Mouse (Mus musculus): Measurements from ENCODE around the gene Cplx2. TPM values are rescaled to one million over a fixed set of nuclear protein-coding genes. Genes with fewer than 3 reads are reported as not detected.

Cplx2 gene
- polyA plus RNA-seq, 1 experiment: 1.9 TPM

DNA sequence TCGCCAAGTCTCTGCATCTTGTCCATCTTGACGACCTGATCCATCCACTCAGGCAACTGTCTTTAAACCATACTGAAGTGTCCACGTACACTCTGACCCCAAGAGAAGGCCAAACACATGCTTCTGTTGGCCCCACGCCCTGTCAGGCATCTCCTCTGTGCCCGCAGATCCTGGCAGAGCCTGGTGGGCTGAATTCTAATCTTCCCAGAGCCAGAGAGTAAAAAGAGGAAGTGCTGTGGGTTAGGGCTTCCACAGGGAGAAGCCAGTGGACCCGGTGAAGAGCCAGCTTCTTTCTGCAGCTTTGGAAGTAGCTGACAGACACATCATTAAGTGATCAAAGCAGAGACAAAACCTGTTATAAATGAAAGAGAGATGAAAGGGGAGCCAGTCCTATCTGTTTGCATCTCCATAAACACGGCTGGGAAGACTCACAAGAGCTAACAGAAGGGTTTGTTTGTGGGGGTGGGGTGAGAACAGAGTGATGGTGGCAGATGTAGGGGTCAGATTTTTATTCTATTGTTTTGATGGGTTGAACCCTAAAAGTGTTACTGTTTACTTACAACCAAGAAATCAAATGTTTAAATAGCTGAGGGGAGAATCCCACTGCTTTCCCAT lies 29.5 kb downstream of the Cplx2 start:
- no peak overlapping the region for H3K27ac ChIP-seq (ENCODE audit: control insufficient read depth, insufficient read depth, low read length)
- H3K4me3 ChIP-seq (ENCODE audit: control insufficient read depth, insufficient read depth, low read length): no peak overlapping the region
- no peaks in the 10 kb centered on the region for H3K4me1 ChIP-seq (replicated peaks; ENCODE audit: control insufficient read depth, insufficient read depth, low read length)
- no peaks in the 10 kb centered on the region for H3K36me3 ChIP-seq (ENCODE audit: control insufficient read depth, insufficient read depth, low read length)
- WGBS: 43% methylated on average over 7 of the region's 7 CpGs
- H3K27me3 ChIP-seq (ENCODE audit: control insufficient read depth, insufficient read depth, low read length): no peaks in the 10 kb centered on the region
- TF ChIP-seq CTCF (IDR thresholded peaks at IDR 0.05; ENCODE audit: borderline replicate concordance, control insufficient read depth, extremely low read depth, insufficient read depth, low read length, poor library complexity): no peak
- TF ChIP-seq POLR2A (IDR thresholded peaks at IDR 0.05; ENCODE audit: control insufficient read depth, extremely low read depth, insufficient read depth, low read length, poor library complexity): no peak
- DNase-seq: no peak

DNA sequence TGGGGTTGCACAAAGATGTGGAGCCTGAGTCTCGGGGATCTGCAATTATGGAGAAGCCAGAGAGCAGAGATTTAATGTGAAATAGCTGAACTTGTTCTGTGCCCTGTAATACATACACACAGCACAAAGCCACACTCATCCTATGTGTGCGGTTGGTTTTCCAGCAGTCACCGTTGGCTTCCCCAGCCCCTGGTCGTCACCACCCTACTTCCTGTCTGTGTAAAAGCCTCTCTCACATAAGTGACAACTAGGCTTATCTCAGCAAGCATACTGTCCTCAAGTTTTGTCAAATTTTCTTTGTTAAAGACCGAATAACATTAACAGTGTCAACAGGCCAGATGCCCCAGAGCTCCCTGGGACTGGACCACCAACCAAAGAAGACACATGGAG lies 30.0 kb downstream of the Cplx2 start:
- Histone ChIP-seq H3K4me1 (replicated peaks; ENCODE audit: control insufficient read depth, insufficient read depth, low read length) (no peaks in the 10 kb centered on the region), H3K36me3 (ENCODE audit: control insufficient read depth, insufficient read depth, low read length) (no peaks in the 10 kb centered on the region), H3K27ac (ENCODE audit: control insufficient read depth, insufficient read depth, low read length) (no peak overlapping the region), H3K27me3 (ENCODE audit: control insufficient read depth, insufficient read depth, low read length) (no peaks in the 10 kb centered on the region), H3K4me3 (ENCODE audit: control insufficient read depth, insufficient read depth, low read length) (no peak overlapping the region)
- no peak for DNase-seq
- TF ChIP-seq POLR2A (IDR thresholded peaks at IDR 0.05; ENCODE audit: control insufficient read depth, extremely low read depth, insufficient read depth, low read length, poor library complexity): no peak
- TF ChIP-seq CTCF (IDR thresholded peaks at IDR 0.05; ENCODE audit: borderline replicate concordance, control insufficient read depth, extremely low read depth, insufficient read depth, low read length, poor library complexity): no peak
- WGBS: 28% methylated on average over 5 of the region's 5 CpGs

DNA sequence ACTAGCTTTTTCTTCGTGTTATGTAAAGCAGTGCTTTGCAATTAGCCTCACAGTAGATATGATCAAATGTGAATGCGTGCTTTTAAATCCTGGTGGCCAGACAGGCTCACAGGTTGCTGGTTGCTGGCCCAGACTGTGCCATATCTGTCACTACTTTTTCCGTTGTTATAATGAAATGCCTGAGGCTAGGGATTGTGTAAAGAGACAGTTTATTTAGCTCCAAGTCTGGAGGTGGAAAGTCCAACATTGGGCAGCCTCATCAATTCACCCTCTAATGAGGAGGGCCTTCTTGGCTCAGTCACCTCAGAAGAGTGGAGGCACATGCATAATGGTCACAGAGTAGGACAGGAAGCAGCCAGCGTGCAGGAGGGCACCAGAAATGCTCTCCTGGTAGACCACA lies 31.2 kb downstream of the Cplx2 start:
- no peak for DNase-seq
- H3K4me3 ChIP-seq (ENCODE audit: control insufficient read depth, insufficient read depth, low read length): no peak overlapping the region
- no peak for TF ChIP-seq CTCF (IDR thresholded peaks at IDR 0.05; ENCODE audit: borderline replicate concordance, control insufficient read depth, extremely low read depth, insufficient read depth, low read length, poor library complexity)
- WGBS: 84% methylated on average over 4 of the region's 4 CpGs
- H3K27ac ChIP-seq (ENCODE audit: control insufficient read depth, insufficient read depth, low read length): no peak overlapping the region
- no peaks in the 10 kb centered on the region for H3K4me1 ChIP-seq (replicated peaks; ENCODE audit: control insufficient read depth, insufficient read depth, low read length)
- no peaks in the 10 kb centered on the region for H3K27me3 ChIP-seq (ENCODE audit: control insufficient read depth, insufficient read depth, low read length)
- no peaks in the 10 kb centered on the region for H3K36me3 ChIP-seq (ENCODE audit: control insufficient read depth, insufficient read depth, low read length)

DNA sequence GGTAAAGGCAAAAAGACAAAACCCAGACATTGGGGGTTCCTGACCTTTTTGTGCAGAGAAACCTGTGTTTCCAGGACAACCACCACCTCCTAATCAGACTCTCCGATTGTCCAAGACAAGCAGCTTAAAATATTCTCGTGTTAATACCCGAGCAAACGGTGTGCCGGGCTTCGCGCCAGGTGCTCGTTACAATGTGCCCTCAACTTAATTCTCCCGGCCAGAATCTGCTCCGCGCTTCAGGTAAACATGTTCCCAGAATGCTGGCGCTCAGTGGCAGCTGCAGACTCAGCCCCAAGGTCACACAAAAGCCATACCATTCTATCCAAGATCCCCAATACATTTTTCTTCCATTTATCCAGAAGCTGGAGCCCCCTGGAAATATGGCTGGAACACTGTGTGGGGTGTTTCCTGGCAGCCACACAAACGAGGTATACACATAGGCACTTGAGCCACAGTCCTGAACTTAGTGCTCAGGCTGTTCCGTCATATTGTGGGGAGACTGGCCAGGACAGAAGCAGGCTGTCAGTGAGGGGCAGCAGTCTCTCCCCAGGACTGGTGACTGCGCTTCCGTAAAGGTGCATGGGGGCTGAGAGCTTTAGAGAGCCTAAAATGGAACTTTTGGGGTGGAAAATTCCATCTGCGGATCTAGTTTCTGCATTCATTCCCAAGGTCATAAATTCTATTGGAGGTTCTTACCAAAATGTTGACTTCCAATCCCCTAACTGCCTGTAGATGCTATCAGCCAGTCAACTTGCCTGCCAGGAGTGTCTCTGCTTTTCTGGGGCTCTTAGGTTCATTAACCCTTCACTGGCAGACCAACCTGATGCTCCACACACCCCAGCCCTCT lies 32.3 kb downstream of the Cplx2 start:
- no peak overlapping the region for H3K4me3 ChIP-seq (ENCODE audit: control insufficient read depth, insufficient read depth, low read length)
- no peaks in the 10 kb centered on the region for H3K4me1 ChIP-seq (replicated peaks; ENCODE audit: control insufficient read depth, insufficient read depth, low read length)
- H3K36me3 ChIP-seq (ENCODE audit: control insufficient read depth, insufficient read depth, low read length): no peaks in the 10 kb centered on the region
- 82% methylated on average over 17 of the region's 17 CpGs for WGBS
- TF ChIP-seq CTCF (IDR thresholded peaks at IDR 0.05; ENCODE audit: borderline replicate concordance, control insufficient read depth, extremely low read depth, insufficient read depth, low read length, poor library complexity) (no peak), POLR2A (IDR thresholded peaks at IDR 0.05; ENCODE audit: control insufficient read depth, extremely low read depth, insufficient read depth, low read length, poor library complexity) (no peak)
- no peak overlapping the region for H3K27ac ChIP-seq (ENCODE audit: control insufficient read depth, insufficient read depth, low read length)
- no peak for DNase-seq
- H3K27me3 ChIP-seq (ENCODE audit: control insufficient read depth, insufficient read depth, low read length): no peaks in the 10 kb centered on the region

DNA sequence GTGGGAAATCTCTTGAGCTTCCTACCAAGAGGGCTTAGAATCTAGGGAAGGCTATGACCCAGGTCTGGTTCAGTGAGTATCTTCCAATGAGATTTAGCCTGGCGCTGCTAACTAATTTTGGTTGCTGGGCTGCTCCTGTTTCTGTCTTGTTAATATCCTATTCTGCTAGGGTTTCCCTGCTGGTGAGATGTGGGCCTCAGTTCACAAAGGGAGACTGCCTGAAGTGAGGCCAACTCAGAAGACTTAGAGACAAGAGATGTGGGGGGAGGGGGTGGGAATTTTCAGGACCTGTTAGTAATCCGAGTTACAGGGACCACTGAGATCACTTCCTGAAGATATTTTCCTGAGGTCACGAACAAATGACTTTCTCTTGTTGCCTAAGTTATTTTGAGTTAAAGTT lies 33.1 kb downstream of the Cplx2 start:
- H3K4me1 ChIP-seq (replicated peaks; ENCODE audit: control insufficient read depth, insufficient read depth, low read length): no peaks in the 10 kb centered on the region
- no peak overlapping the region for H3K27ac ChIP-seq (ENCODE audit: control insufficient read depth, insufficient read depth, low read length)
- WGBS: 81% methylated on average over 3 of the region's 3 CpGs
- no peaks in the 10 kb centered on the region for H3K36me3 ChIP-seq (ENCODE audit: control insufficient read depth, insufficient read depth, low read length)
- no peaks in the 10 kb centered on the region for H3K27me3 ChIP-seq (ENCODE audit: control insufficient read depth, insufficient read depth, low read length)
- no peak for TF ChIP-seq CTCF (IDR thresholded peaks at IDR 0.05; ENCODE audit: borderline replicate concordance, control insufficient read depth, extremely low read depth, insufficient read depth, low read length, poor library complexity)
- TF ChIP-seq POLR2A (IDR thresholded peaks at IDR 0.05; ENCODE audit: control insufficient read depth, extremely low read depth, insufficient read depth, low read length, poor library complexity): no peak
- H3K4me3 ChIP-seq (ENCODE audit: control insufficient read depth, insufficient read depth, low read length): no peak overlapping the region
- DNase-seq: no peak

DNA sequence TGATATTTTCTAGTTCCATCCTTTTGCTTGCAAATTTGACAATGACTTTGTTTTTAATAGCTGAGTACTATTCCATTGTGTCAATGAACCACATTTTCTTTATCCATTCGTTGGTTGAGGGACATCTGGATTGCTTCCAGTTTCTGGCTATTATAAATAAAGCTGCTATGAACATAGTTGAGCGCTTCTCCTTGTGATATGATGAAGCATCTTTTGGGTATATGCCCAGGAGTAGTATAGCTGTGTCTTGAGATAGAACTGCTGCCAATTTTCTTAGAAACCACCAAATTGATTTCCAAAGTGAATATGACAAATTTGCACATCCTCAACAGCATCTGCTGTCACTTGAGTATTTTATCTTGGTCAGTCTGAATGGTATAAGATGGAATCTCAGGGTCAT lies 34.7 kb downstream of the Cplx2 start:
- WGBS: 81% methylated on average over 2 of the region's 2 CpGs
- no peak for DNase-seq
- no peak overlapping the region for H3K27ac ChIP-seq (ENCODE audit: control insufficient read depth, insufficient read depth, low read length)
- TF ChIP-seq POLR2A (IDR thresholded peaks at IDR 0.05; ENCODE audit: control insufficient read depth, extremely low read depth, insufficient read depth, low read length, poor library complexity) (no peak), CTCF (IDR thresholded peaks at IDR 0.05; ENCODE audit: borderline replicate concordance, control insufficient read depth, extremely low read depth, insufficient read depth, low read length, poor library complexity) (no peak)
- H3K27me3 ChIP-seq (ENCODE audit: control insufficient read depth, insufficient read depth, low read length): no peaks in the 10 kb centered on the region
- no peak overlapping the region for H3K4me3 ChIP-seq (ENCODE audit: control insufficient read depth, insufficient read depth, low read length)
- no peaks in the 10 kb centered on the region for H3K4me1 ChIP-seq (replicated peaks; ENCODE audit: control insufficient read depth, insufficient read depth, low read length)
- H3K36me3 ChIP-seq (ENCODE audit: control insufficient read depth, insufficient read depth, low read length): no peaks in the 10 kb centered on the region
